Mouse (Mus musculus) gastrocnemius, postnatal 14 days (tissue): Measurements from ENCODE around the gene Ogdhl. TPM values are rescaled to one million over a fixed set of nuclear protein-coding genes. Genes with fewer than 3 reads are reported as not detected.
A peak's percentile ranks its signal among the peaks of the same experiment; 100 is the strongest.

Experiments
- DNase-seq: peaks from one replicate; pipeline ENCODE4 v3.0.0; 2021; ENCODE audit warnings: mixed read lengths
- intact Hi-C: fragments of 180-260 bp; cut with DNase I; formaldehyde crosslinking; loops from one replicate; pipeline ENCODE4 v1.15.1; 2025; ENCODE audit warnings: low total_unique reads
- total RNA-seq, 2 experiments: library from RNA; stranded (reverse); gene quantifications; 2 replicates each; pipeline ENCODE4 v1.2.3; 2021

The Ogdhl gene
- total RNA-seq, 2 experiments from 2014 or later = 0.82 to 1.3 TPM

GRCm38 (mm10) chr14:32372510-32372909 is 50.7 kb downstream of the Ogdhl start:
- no peak for DNase-seq
- intact Hi-C loops = no loop called here

- intact Hi-C loops = no loop called here
- no peak for DNase-seq
These were observed 57.7 kb downstream of the Ogdhl start for GRCm38 (mm10) chr14:32379395-32380098.

- intact Hi-C loops = no loop called here
- no peak for DNase-seq
These were observed 58.3 kb downstream of the Ogdhl start for GRCm38 (mm10) chr14:32380099-32380480.

GRCm38 (mm10) chr14:32381066-32381465 is 59.2 kb downstream of the Ogdhl start:
- intact Hi-C loops = no loop called here
- DNase-seq = no peak

DNA sequence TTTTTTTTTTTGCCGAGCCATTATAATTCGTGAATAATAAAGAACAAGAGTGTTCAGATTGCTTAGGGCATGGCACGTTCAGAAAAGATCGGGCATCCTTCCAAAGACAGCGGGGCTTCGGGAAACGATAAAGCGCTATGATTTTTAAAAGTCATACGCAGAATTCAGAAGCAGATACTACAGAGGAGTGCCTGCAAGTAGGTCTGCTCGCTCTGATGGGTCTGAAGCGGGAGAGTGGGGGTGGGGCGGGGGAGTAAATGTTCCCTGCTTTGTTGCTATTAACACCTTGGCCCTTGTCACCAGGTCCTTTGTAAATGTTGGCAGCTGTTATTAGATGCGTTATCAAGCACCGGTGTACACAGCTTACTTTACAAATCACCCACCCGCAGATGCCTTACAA is 59.8 kb downstream of the Ogdhl start:
- no peak for DNase-seq
- intact Hi-C loops = no loop called here

DNA sequence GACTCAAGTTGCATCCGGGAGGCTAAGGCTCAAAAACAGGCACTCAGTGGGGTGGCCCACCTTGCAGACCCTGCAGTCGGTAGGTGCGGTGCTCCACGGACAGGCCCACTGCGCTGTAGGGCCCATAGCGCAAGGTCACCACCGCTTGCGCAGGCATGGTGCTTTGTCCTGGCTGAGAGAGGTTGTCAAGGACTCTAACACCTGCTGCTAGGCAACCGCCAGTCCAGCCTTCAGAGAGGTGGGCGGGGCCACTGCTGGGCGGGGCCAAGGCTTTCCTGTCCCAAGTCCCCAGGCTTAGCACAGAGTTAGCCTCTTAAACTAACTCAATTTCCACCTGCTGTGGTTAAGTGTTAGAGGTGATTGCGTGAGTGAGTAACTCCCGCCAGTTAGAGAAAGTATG is 66.4 kb downstream of the Ogdhl start, which contains the start of gene 1700024G13Rik:
Gene 1700024G13Rik (minus strand): TSS at position 196 of the 400 bp plus-strand sequence.
- peak; percentile 16 for DNase-seq

More for the DNA sequence above, 66.4 kb downstream of the Ogdhl start, which contains the start of gene 1700024G13Rik:
- intact Hi-C loops = no loop called here

Other genes with a start within 250 kb of the Ogdhl start
- 10 to 100 TPM; 19.6 to 23.9 TPM for gene Oxnad1, start 236.6 kb upstream of the Ogdhl start, total RNA-seq
- gene Dph3, start 236.3 kb upstream of the Ogdhl start, total RNA-seq = 10 to 100 TPM; 79.4 to 81.1 TPM
- not detected for gene Msmb, start 180.0 kb upstream of the Ogdhl start, total RNA-seq
- gene Ncoa4, start 162.2 kb upstream of the Ogdhl start, total RNA-seq = 10 to 100 TPM; 46.7 to 51.1 TPM
- gene Timm23, start 120.1 kb upstream of the Ogdhl start, total RNA-seq = 100 to 1,000 TPM; 145 to 160 TPM
- 10 to 100 TPM; 15.1 to 19.0 TPM for gene Parg, start 120.1 kb upstream of the Ogdhl start, total RNA-seq
- gene 1700024G13Rik, start 66.4 kb downstream of the Ogdhl start, total RNA-seq = not detected
- not detected for gene Slc18a3, start 142.8 kb downstream of the Ogdhl start, total RNA-seq
- gene Chat, start 144.0 kb downstream of the Ogdhl start, total RNA-seq = not detected
- gene Ercc6, start 191.5 kb downstream of the Ogdhl start, total RNA-seq = 1 to 10 TPM; 4.7 to 5.9 TPM